Mouse (Mus musculus) midbrain, embryonic 11.5 days (tissue): Measurements from ENCODE around the gene Ywhag. TPM values are rescaled to one million over a fixed set of nuclear protein-coding genes. Genes with fewer than 3 reads are reported as not detected.

Experiments
- polyA plus RNA-seq: library from polyadenylated mRNA; unstranded; fragments of >200 nt; fragmentation: Nextera tagmentation; extraction: Ambion mirVana; gene quantifications from 2 replicates; pipeline ENCODE4 v1.2.1, GENCODE M21; 2014

Ywhag gene
- polyA plus RNA-seq, 1 experiment from 2014 or later, result 182 TPM

Other genes starting within 250 kb of the Ywhag start
- gene Tmem120a, start 190.2 kb downstream of the Ywhag start, polyA plus RNA-seq, result 57.5 and 59.9 TPM in 2 replicates
- gene Styxl1, start 156.2 kb downstream of the Ywhag start, polyA plus RNA-seq, result not detected in 2 replicates
- 562 and 580 TPM in 2 replicates for gene Mdh2, start 156.1 kb downstream of the Ywhag start, polyA plus RNA-seq
- 19.0 and 20.7 TPM in 2 replicates for gene Srrm3, start 127.7 kb downstream of the Ywhag start, polyA plus RNA-seq
- 8.7 and 9.9 TPM in 2 replicates for gene Hspb1, start 46.7 kb downstream of the Ywhag start, polyA plus RNA-seq
- 0.68 and 0.86 TPM in 2 replicates for gene Ssc4d, start 39.9 kb upstream of the Ywhag start, polyA plus RNA-seq
- not detected in 2 replicates for gene Zp3, start 45.5 kb upstream of the Ywhag start, polyA plus RNA-seq
- gene Dtx2, start 60.2 kb upstream of the Ywhag start, polyA plus RNA-seq, result 23.2 and 29.6 TPM in 2 replicates
- not detected in 2 replicates for gene Upk3b, start 103.9 kb upstream of the Ywhag start, polyA plus RNA-seq
- gene Upk3bl, start 119.9 kb upstream of the Ywhag start, polyA plus RNA-seq, result 0.29 and 0.88 TPM in 2 replicates
- gene Rasa4, start 149.3 kb upstream of the Ywhag start, polyA plus RNA-seq, result 5.9 and 6.9 TPM in 2 replicates
- 257 and 265 TPM in 2 replicates for gene Polr2j, start 182.0 kb upstream of the Ywhag start, polyA plus RNA-seq
- gene Lrwd1, start 201.5 kb upstream of the Ywhag start, polyA plus RNA-seq, result 36.0 and 40.9 TPM in 2 replicates
- 15.7 and 18.9 TPM in 2 replicates for gene Alkbh4, start 201.5 kb upstream of the Ywhag start, polyA plus RNA-seq
- gene Orai2, start 236.1 kb upstream of the Ywhag start, polyA plus RNA-seq, result 7.5 and 8.5 TPM in 2 replicates